Mouse (Mus musculus): ENCODE measurements at regions not wholly inside any gene's neighbourhood (a gene's known extent, or its start where the extent isn't known, plus 50 kb on each side); places are given as distances from the start of the nearest gene placed in this dataset.

DNA sequence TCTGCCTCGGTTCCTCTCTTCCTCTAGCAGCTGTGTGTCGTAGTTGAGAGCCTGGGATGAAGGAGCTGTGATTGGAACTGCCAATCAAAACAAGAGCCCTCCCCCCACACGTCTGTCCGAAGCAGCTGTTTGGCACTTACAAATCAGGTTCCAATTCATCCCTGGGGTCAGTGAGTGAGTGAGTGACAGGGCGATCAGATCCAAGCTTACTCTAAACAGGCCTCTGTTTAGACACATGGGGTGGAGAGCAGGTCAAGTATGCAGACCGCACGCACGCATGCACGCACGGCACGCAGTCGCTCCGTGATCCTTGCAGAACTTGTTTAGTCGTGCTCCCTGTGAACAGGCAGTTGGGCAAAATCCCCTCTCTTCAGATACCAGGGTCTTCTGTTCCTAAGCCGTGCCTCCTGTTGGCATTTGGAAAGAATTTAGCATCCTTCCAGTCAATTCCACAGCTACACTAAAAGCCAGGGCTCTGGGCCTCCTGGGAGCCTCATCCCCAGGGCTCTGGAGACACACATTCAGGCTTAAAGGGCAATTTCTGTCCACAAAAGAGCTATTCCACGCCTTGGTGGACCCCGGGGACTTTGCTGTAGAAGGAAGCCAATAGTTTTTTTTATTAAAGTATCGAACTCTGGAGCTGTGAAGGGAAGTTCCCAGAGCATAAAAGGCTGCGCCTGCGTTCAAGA is 52.2 kb upstream of the Kcng1 start:
- Histone ChIP-seq H3K27ac (replicated peaks; ENCODE audit: low read depth, low read length) (no peak overlapping the region; the same call in 1 of the 2 replicates), H3K4me2 (ENCODE audit: low read depth, low read length) (0 out of 2 replicates have a peak overlapping the region, but pooled peaks have one; percentile 6), H3K9me3 (ENCODE audit: control insufficient read depth, low read length) (no peaks in the 10 kb centered on the region), H3K4me1 (ENCODE audit: control insufficient read depth, insufficient read depth, low read length) (peaks cover 19% of the 10 kb centered on the region; the same call in 1 of the 2 replicates), H3K9ac (ENCODE audit: low read depth, low read length) (no peak overlapping the region), H3K36me3 (ENCODE audit: control insufficient read depth, insufficient read depth, low read length) (no peaks in the 10 kb centered on the region), H3K27me3 (replicated peaks; ENCODE audit: control insufficient read depth, insufficient read depth, low read length) (no peaks in the 10 kb centered on the region), H3K4me3 (ENCODE audit: low read depth, low read length) (no peak overlapping the region)
- 25% methylated on average over 20 of the region's 20 CpGs for WGBS
- ATAC-seq (ENCODE audit: low read depth) (peak; percentile 44; the same call in 1 of the 2 replicates), DNase-seq (ENCODE audit: low spot score) (peak; percentile 56)

DNA sequence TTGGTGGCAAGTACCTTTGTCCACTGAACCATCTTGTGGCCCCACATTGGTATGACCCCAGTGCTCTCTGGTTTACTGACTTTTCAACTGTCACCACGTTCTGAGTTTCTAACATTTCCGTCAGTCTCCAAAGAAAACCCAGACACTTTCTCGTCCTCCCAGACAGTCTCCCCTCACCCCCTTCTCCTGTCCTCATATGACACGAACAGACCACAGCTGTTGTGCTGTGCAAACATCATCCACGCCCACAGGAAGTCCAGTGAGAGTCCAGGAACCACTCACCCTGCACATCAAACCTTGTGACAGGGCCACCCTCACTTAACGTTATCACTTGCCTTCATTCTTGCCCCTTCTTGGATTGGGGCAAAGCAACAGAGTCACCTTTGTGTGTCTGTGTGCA is 51.4 kb upstream of the Kcng1 start:
- no peak overlapping the region for H3K27ac ChIP-seq (replicated peaks; ENCODE audit: low read depth, low read length)
- WGBS = 51% methylated on average over 6 of the region's 6 CpGs

More for the DNA sequence above, 51.4 kb upstream of the Kcng1 start:
- Histone ChIP-seq H3K27me3 (replicated peaks; ENCODE audit: control insufficient read depth, insufficient read depth, low read length) (no peaks in the 10 kb centered on the region), H3K4me2 (ENCODE audit: low read depth, low read length) (no peak overlapping the region), H3K4me3 (ENCODE audit: low read depth, low read length) (no peak overlapping the region), H3K4me1 (ENCODE audit: control insufficient read depth, insufficient read depth, low read length) (peaks cover 19% of the 10 kb centered on the region; the same call in 1 of the 2 replicates), H3K9me3 (ENCODE audit: control insufficient read depth, low read length) (no peaks in the 10 kb centered on the region), H3K9ac (ENCODE audit: low read depth, low read length) (no peak overlapping the region), H3K36me3 (ENCODE audit: control insufficient read depth, insufficient read depth, low read length) (no peaks in the 10 kb centered on the region)
- DNase-seq (ENCODE audit: low spot score) (no peak), ATAC-seq (ENCODE audit: low read depth) (no peak)

Measured in embryonic facial prominence, embryonic 14.5 days (tissue).